ENCODE assay signal across 16 mouse cellular contexts in genomic region chr13:69791814-69792213, GRCm38 (mm10). TPM values are rescaled to one million over a fixed set of nuclear protein-coding genes. Genes with fewer than 3 reads are reported as not detected.
"Had no signal": no experiment of that assay in that cellular context is flagged by ENCODE, and none has a peak within 500 bp of the region (broad histone marks: within the 10 kb centered on the region; RNA-seq: fewer than 3 reads in every experiment).

No protein-coding gene starts in this region.

- H3K9me3 ChIP-seq: limb, embryonic 15.5 days; liver, embryonic 12.5 days; midbrain, embryonic 10.5 days; stomach, embryonic 15.5 days had no signal

- ATAC-seq: liver, embryonic 12.5 days had no signal

- H3K27ac ChIP-seq: kidney, postnatal 0 days; limb, embryonic 15.5 days; liver, embryonic 12.5 days; midbrain, embryonic 10.5 days; stomach, embryonic 15.5 days had no signal

- DNase-seq: kidney, adult 9 months; kidney, postnatal 36 days; layer of hippocampus, adult 9-11 months; layer of hippocampus, postnatal 36 days; lung, postnatal 10 days; lung, postnatal 4 days; right cerebral cortex, postnatal 14 days; thymus, postnatal 36 days had no signal

- H3K4me1 ChIP-seq: liver, embryonic 12.5 days; midbrain, embryonic 10.5 days; stomach, embryonic 15.5 days had no signal

- H3K9ac ChIP-seq: limb, embryonic 15.5 days; liver, embryonic 12.5 days; lung, embryonic 14.5 days; stomach, embryonic 15.5 days had no signal

- H3K27me3 ChIP-seq: limb, embryonic 15.5 days; liver, embryonic 12.5 days; stomach, embryonic 15.5 days had no signal

- H3K36me3 ChIP-seq: limb, embryonic 15.5 days; liver, embryonic 12.5 days; midbrain, embryonic 10.5 days; stomach, embryonic 15.5 days had no signal

- H3K4me3 ChIP-seq: limb, embryonic 15.5 days; liver, embryonic 12.5 days; midbrain, embryonic 10.5 days; stomach, embryonic 15.5 days had no signal

- H3K4me2 ChIP-seq: limb, embryonic 15.5 days; liver, embryonic 12.5 days; lung, embryonic 14.5 days; stomach, embryonic 15.5 days had no signal

RNA-seq across cellular contexts. Expression of gene Ube2ql1, which starts 52.1 kb away (rescaled TPM):
- total RNA-seq: megakaryocyte, adult 5-6 weeks had no signal
- polyA plus RNA-seq: testis, adult 2 months had no signal
